Mouse (Mus musculus): Measurements from ENCODE around the gene Dcst2. TPM values are rescaled to one million over a fixed set of nuclear protein-coding genes. Genes with fewer than 3 reads are reported as not detected.
A peak's percentile ranks its signal among the peaks of the same experiment; 100 is the strongest.

Dcst2 gene
- total RNA-seq, 2 experiments from 2014 or later: 0.34 to 0.35 TPM

DNA sequence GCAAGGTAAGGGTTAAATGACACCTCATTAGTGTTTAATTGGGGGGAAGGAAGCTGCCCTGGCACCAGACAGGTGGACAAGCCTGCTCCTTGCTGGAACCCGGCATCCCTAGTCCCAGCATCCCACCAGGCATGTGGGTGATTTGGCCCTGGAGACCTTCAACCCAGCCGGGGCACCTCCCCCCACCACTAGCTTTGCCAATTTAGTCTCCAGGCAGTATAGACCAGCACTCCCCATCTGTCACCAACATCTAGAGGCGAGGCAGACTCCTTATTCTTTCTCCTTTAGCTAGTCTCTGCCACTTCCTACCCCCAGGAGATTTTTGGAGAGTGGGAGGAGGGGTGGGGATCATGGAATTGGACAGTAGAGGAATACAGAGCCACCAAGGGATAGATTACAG lies 31.4 kb upstream of the Dcst2 start:
- DNase-seq (ENCODE audit: low spot score in 2 of 2): no peak
- intact Hi-C loops (cut with DNase I): no loop called here

DNA sequence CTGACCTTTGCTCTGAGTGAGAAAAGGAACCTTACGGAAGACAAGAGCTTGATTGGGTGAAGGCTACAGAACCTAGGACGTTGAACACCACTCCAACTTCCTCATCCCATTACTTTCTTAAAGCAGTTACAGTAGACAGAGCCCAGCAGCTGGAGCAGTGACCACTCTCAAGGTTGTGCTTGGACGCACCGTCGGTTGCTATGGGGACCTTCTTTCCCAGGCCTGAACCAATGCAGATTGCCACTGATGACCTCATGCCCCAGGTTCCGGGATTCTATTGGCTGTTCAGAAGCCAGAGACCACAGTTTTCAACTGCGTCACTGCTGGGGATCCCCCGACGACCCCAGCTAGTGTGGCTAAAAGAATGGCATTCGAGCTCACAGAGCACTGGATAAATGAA lies 30.8 kb upstream of the Dcst2 start:
- DNase-seq (ENCODE audit: low spot score in 2 of 2): no peak
- intact Hi-C loops (cut with DNase I): no loop called here

DNA sequence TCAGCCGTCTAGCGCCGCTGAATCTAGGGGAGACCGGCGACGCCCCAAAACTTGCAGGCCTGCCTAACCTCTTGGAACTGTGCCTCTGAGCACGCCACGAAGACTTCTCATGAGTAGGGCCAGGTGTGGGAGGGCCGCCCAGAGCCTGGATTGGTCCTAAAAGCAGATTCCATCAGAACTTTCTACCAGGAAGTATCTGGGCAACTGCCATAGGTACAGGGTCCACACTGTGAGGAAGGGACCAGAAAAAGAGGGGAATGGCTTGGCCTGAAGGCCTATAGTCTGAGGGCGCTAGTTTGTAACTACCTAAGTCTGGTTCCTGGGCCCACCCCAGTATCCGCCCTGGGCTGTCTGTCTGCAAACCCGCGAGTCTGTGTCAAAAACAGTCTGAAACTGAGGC lies 30.2 kb upstream of the Dcst2 start:
- no peak for DNase-seq (ENCODE audit: low spot score in 2 of 2)
- intact Hi-C loops (cut with DNase I): no loop called here

DNA sequence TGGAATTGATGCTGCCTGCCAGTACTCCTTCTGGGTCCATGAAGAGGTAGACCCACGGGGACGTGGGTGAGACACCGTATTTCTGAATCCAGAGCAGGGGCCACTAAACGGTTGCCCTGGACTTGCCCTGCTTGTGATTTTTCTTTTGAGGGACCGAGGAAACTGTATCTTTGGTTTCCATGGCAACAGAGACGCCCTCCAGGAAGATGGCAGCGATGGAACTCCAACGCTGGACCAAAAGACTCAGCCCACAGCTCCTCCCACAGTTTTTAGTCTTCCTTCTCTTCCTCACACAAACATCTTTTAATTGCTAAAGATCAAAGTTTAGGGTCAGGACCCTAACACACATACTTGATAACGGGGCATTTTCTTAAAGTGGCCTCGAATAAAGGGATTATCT lies 29.8 kb upstream of the Dcst2 start:
- intact Hi-C loops (cut with DNase I): no loop called here
- no peak for DNase-seq (ENCODE audit: low spot score in 2 of 2)

GRCm38 (mm10) chr3:89332476-89332875 lies 29.3 kb upstream of the Dcst2 start:
- intact Hi-C loops (cut with DNase I): no loop called here
- no peak for DNase-seq (ENCODE audit: low spot score in 2 of 2)

DNA sequence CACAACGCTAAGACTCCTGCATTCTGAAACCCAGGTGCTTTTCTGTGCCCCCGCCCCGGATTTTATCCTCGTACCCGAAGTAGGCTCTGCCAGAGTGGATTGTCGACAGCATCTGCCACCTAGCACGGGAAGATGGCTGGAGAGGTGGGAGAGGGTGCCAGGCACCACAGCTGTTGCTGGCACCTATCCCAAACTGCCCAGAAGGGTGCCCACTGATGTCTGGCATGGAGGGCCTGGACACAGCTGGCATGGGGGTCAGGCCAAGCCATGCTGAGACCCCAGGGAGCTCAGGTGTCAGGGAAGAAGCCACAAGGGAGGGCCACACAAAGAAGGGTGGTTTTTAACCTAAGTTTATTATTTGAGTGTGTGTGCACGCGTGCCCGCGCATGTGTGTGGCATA lies 28.7 kb upstream of the Dcst2 start:
- DNase-seq (ENCODE audit: low spot score in 2 of 2): no peak
- intact Hi-C loops (cut with DNase I): no loop called here

GRCm38 (mm10) chr3:89336529-89336928 lies 25.2 kb upstream of the Dcst2 start:
- intact Hi-C loops (cut with DNase I): no loop called here
- DNase-seq (ENCODE audit: low spot score in 2 of 2): no peak

DNA sequence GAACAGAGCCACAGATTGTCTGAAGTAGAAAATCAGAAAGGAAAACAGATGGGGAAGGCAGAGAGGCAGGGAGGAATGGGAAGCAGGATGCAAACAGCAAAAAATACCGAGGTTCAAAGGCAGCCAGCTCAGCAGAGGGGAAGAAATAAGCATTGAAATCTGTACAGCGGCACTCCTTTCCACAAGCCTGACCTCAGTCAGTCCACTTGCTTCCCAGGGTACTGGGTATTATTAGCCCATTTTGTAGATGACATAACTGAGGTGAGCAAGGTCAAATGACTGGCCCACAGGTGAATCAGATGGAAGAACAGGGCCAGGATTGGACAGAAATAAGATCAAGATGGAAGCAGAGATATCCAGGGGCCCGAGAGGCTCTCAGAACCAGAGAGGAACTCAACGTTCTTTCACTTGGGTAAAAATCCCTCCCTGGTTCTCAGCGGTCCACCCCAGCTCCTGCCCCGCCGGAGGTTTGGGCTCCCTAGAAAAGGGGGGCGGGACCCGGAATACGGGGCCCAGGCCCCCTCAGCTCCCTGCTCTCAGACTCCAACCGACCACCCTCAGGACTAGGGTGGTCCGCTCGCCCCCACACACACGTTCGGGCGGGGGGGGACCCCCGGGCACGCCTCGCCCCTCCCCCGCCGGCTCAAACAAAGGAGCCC lies 24.6 kb upstream of the Dcst2 start:
- intact Hi-C loops (cut with DNase I): no loop called here

DNA sequence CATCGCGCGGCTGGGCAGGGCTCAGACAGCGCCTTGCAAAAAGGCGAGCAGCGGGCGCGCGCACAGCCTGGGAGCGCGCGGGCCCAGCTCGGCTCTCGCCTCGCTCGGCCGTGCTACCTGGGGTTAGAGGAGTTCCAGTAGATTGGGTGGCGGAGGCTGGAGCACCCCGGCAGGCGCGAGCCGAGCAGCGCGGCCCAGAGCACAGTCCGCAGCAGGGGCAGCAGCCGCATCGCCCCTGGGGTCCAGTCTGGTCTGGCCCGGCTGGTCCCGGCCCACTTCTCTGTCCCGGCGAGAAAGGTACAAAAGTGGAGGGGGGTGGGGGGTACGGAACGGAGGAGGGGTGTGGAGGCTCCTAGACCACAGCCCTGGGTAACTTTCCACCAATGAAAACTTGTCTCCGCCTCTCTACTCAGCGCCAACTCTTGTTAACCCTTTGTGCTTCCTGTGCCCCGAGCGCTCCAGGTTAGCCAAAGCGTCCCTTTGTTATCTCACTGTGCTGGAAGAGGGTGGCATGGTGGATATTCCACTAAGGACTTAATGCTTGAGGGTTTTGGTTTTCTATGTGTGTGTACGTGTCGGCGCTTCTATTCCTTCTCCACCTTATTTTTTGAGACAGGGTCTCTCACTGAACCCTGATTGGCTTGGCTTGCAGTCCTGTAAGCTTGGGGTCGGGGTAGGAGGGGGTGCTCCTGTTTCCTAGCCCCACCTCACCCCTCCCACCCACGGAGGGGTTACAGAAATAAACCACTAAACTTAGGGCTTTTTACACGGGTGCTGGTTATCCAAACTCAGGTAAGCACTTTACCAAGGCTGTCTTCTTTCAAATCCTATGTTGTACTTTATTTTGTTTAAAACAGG lies 23.8 kb upstream of the Dcst2 start, which contains the start of gene Efna4:
Gene Efna4 (minus strand): TSS at position 308 of the 858 bp plus-strand sequence.
- intact Hi-C loops (cut with DNase I): no loop called here
- peak in 1 of 2 experiments; percentile 33 for DNase-seq (ENCODE audit: low spot score in 2 of 2)

More for the DNA sequence above, 24.6 kb upstream of the Dcst2 start:
- no peak for DNase-seq (ENCODE audit: low spot score in 2 of 2)

DNA sequence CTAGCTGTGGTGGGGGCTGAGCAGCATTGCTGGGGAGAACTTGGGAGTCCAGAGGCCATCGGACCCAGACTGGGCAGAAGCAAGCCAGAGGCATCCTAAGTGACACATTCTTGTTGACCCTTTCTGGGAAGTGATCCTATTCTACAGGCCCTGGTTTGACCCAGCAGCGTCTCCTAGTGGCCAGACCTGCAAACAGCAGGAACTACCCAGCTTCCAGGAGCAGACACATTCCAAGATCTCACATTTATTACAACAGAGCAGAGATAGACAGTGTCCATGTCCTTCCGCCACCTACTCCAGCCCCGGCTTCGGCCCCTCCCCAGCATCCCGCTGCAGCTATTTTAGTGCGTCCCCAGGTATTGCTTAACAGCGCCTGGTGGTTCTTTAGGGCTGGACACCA lies 22.4 kb upstream of the Dcst2 start:
- intact Hi-C loops (cut with DNase I): no loop called here
- DNase-seq (ENCODE audit: low spot score in 2 of 2): peak; percentile 72 to 89

GRCm38 (mm10) chr3:89340465-89340864 lies 21.3 kb upstream of the Dcst2 start:
- intact Hi-C loops (cut with DNase I): loop anchor here (1.0 to 10.0 kb wide), 2 partner anchors 24 to 144 kb away; no protein-coding TSS in a partner anchor

GRCm38 (mm10) chr3:89341794-89342193 lies 20.0 kb upstream of the Dcst2 start:
- intact Hi-C loops (cut with DNase I): loop anchor here (10.0 kb wide), 1 partner anchor 143 kb away; no protein-coding TSS in a partner anchor
- no peak for DNase-seq (ENCODE audit: low spot score in 2 of 2)

More at GRCm38 (mm10) chr3:89340465-89340864, 21.3 kb upstream of the Dcst2 start:
- peak; percentile 69 to 82 for DNase-seq (ENCODE audit: low spot score in 2 of 2)

GRCm38 (mm10) chr3:89343279-89343678 lies 18.5 kb upstream of the Dcst2 start:
- intact Hi-C loops (cut with DNase I): loop anchor here (10.0 kb wide), 1 partner anchor 142 kb away; no protein-coding TSS in a partner anchor
- no peak for DNase-seq (ENCODE audit: low spot score in 2 of 2)

GRCm38 (mm10) chr3:89346815-89347540 lies 14.8 kb upstream of the Dcst2 start:
- no peak for DNase-seq (ENCODE audit: low spot score in 2 of 2)
- intact Hi-C loops (cut with DNase I): loop anchor here (10.0 kb wide), 1 partner anchor 138 kb away; no protein-coding TSS in a partner anchor

- no peak for DNase-seq (ENCODE audit: low spot score in 2 of 2)
- intact Hi-C loops (cut with DNase I): loop anchor here (10.0 kb wide), 1 partner anchor 137 kb away; no protein-coding TSS in a partner anchor
Observed at GRCm38 (mm10) chr3:89347916-89348315, 13.9 kb upstream of the Dcst2 start.

- intact Hi-C loops (cut with DNase I): loop anchor here (10.0 kb wide), 1 partner anchor 136 kb away; no protein-coding TSS in a partner anchor
- peak in 1 of 2 experiments; percentile 22 for DNase-seq (ENCODE audit: low spot score in 2 of 2)
Observed at GRCm38 (mm10) chr3:89348911-89349868, 12.6 kb upstream of the Dcst2 start.

DNA sequence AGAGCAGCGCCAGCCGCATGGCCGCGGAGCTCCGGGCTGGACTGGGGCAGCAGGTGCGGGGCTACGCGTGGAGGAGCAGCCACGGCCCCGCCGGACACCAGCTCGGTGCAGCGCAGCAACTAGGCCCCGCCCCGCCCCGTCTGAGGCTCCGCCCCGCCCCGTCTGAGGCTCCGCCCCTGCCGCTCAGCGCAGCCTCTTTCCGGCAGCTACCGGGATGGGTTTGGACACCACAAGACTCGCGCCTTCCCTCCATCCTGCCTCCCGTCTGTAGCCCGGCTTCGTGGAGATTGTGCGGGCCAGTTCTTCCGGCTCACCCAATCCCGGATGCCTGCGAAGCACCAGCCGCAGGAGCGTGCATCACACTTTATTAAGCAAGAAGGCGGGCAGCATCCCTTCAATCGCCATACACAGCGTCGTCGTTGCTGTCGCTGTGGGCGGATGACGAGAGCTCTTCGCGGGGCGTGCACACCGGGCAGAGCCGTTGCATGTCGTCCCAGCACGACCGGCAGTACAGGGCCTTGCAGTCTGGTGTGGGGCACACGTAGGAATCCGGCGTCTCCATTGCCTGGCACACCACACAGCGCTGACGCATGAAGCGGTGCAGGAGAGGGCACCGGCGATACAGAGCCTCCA lies 11.8 kb upstream of the Dcst2 start, which contains the start of gene Adam15:
Gene Adam15 (minus strand): TSS at position 128 of the 633 bp plus-strand sequence.
- intact Hi-C loops (cut with DNase I): loop anchor here (5.0 to 10.0 kb wide), 2 partner anchors 33 to 135 kb away; no protein-coding TSS in a partner anchor

DNA sequence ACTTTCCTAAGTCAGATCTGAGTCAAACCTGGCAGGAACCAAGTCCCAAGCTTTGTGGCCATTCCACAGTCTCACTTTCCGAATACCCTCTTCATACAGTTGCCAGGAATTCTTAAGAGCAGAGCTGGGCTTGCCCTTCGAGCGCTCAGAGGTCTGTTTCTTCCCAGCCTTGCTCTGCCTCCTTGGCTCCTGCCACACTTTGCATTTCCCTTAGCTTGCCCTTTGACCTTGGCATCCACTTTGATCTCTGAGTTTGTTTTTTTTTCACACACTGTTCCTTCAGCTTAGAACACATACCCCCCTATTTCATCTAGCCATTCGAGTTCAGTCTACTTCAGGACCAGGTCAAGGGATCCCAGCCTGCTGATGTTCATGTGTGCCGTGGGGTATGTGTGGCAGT lies 10.5 kb upstream of the Dcst2 start:
- DNase-seq (ENCODE audit: low spot score in 2 of 2): no peak
- intact Hi-C loops (cut with DNase I): loop anchor here (5.0 kb wide), 1 partner anchor 34 kb away; no protein-coding TSS in a partner anchor

More for the DNA sequence above, 11.8 kb upstream of the Dcst2 start, which contains the start of gene Adam15:
- DNase-seq (ENCODE audit: low spot score in 2 of 2): peak; percentile 89 to 93
